Comparison of ENCODE assay signal across 10 mouse cellular contexts in the genomic region with DNA sequence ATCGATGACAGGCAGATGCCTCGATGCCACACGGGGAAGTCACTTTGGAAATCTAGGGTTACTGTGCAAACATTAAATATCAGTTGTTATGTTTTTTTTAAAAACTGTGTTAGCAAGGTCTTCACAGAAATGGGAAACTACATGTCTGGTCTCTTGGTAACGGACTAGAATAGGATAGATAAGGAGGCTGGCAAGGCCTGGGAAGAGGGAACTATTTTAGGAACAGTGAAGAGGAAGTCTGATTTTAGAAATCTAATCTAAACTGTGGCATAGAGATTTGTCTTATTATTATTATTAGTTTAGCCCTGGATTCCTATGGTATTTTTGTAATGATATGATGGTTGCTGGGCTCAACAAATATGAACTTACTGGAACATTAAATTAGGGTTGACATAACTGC. TPM values are rescaled to one million over a fixed set of nuclear protein-coding genes. Genes with fewer than 3 reads are reported as not detected.
DNase-seq lines count a peak whose midpoint lies in the region; ATAC-seq and TF ChIP-seq lines count a peak whose summit lies in the region.
"Had no signal": no experiment of that assay in that cellular context is flagged by ENCODE, and none has a peak within 500 bp of the region (broad histone marks: within the 10 kb centered on the region; RNA-seq: fewer than 3 reads in every experiment).

No protein-coding gene starts in this region.

- no peak overlapping the region for H3K27ac ChIP-seq in kidney, embryonic 16.5 days (ENCODE audit: low read length)
- no peak overlapping the region for H3K27ac ChIP-seq in embryonic facial prominence, embryonic 14.5 days (replicated peaks; ENCODE audit: low read depth, low read length)
- no peak overlapping the region for H3K27ac ChIP-seq in intestine, embryonic 15.5 days
- no peak overlapping the region for H3K27ac ChIP-seq in midbrain, postnatal 0 days (ENCODE audit: low read depth, low read length)

- no peak for DNase-seq in kidney, postnatal 36 days
- no peak for DNase-seq in embryonic facial prominence, embryonic 14.5 days (ENCODE audit: low spot score)
- no peak for DNase-seq in midbrain, postnatal 0 days (ENCODE audit: low spot score)
- DNase-seq in thymus, adult 18-20 months, result no peak
- DNase-seq in retina, postnatal 1 day, result no peak
- DNase-seq in lung, adult 18-20 months, result no peak
- DNase-seq: gastrocnemius, postnatal 25 days; left cerebral cortex, postnatal 4 days had no signal

- no peak overlapping the region for H3K9ac ChIP-seq in kidney, embryonic 16.5 days (replicated peaks; ENCODE audit: low read length)
- H3K9ac ChIP-seq in embryonic facial prominence, embryonic 14.5 days (ENCODE audit: low read depth, low read length), result peak overlapping the region; percentile 86; the same call in 1 of the 2 replicates
- H3K9ac ChIP-seq in intestine, embryonic 15.5 days, result no peak overlapping the region
- no peak overlapping the region for H3K9ac ChIP-seq in midbrain, postnatal 0 days (replicated peaks; ENCODE audit: low read length, poor library complexity, severe bottlenecking)

- 70% methylated on average over 4 of the region's 4 CpGs for WGBS in kidney, embryonic 16.5 days
- WGBS in embryonic facial prominence, embryonic 14.5 days, result 71% methylated on average over 4 of the region's 4 CpGs
- WGBS in intestine, embryonic 15.5 days, result 79% methylated on average over 4 of the region's 4 CpGs
- WGBS in midbrain, postnatal 0 days, result 88% methylated on average over 4 of the region's 4 CpGs

- no peak overlapping the region; the same call in 1 of the 2 replicates for H3K4me3 ChIP-seq in kidney, embryonic 16.5 days (ENCODE audit: low read length)
- H3K4me3 ChIP-seq in embryonic facial prominence, embryonic 14.5 days (ENCODE audit: low read depth, low read length), result peak overlapping the region; percentile 85
- H3K4me3 ChIP-seq in intestine, embryonic 15.5 days (replicated peaks), result peak overlapping the region; percentile 79; the same call in 1 of the 2 replicates
- peak overlapping the region; percentile 50; the same call in 1 of the 2 replicates for H3K4me3 ChIP-seq in midbrain, postnatal 0 days (ENCODE audit: low read depth, low read length)

- peak overlapping the region; percentile 64 for H3K4me2 ChIP-seq in kidney, embryonic 16.5 days (replicated peaks; ENCODE audit: low read depth, low read length)
- H3K4me2 ChIP-seq in embryonic facial prominence, embryonic 14.5 days (ENCODE audit: low read depth, low read length), result peak overlapping the region; percentile 80
- peak overlapping the region; percentile 76 for H3K4me2 ChIP-seq in intestine, embryonic 15.5 days (replicated peaks)
- peak overlapping the region; percentile 60 for H3K4me2 ChIP-seq in midbrain, postnatal 0 days (ENCODE audit: low read depth, low read length, poor library complexity, severe bottlenecking)

- TF ChIP-seq CTCF in midbrain, postnatal 0 days (IDR thresholded peaks at IDR 0.05), result no peak

- peaks cover 7% of the 10 kb centered on the region for H3K36me3 ChIP-seq in kidney, embryonic 16.5 days (ENCODE audit: insufficient read depth, low read length)
- peaks cover 12% of the 10 kb centered on the region for H3K36me3 ChIP-seq in embryonic facial prominence, embryonic 14.5 days (ENCODE audit: control insufficient read depth, insufficient read depth, low read length)
- peaks cover 3% of the 10 kb centered on the region for H3K36me3 ChIP-seq in intestine, embryonic 15.5 days
- H3K36me3 ChIP-seq in midbrain, postnatal 0 days (ENCODE audit: insufficient read depth, low read length), result peaks cover 3% of the 10 kb centered on the region; the same call in 1 of the 2 replicates

- no peaks in the 10 kb centered on the region for H3K27me3 ChIP-seq in kidney, embryonic 16.5 days (ENCODE audit: insufficient read depth, low read length)
- no peaks in the 10 kb centered on the region for H3K27me3 ChIP-seq in embryonic facial prominence, embryonic 14.5 days (replicated peaks; ENCODE audit: control insufficient read depth, insufficient read depth, low read length)
- no peaks in the 10 kb centered on the region for H3K27me3 ChIP-seq in intestine, embryonic 15.5 days (replicated peaks)
- no peaks in the 10 kb centered on the region for H3K27me3 ChIP-seq in midbrain, postnatal 0 days (ENCODE audit: insufficient read depth, low read length)

- peaks cover 4% of the 10 kb centered on the region for H3K4me1 ChIP-seq in kidney, embryonic 16.5 days (ENCODE audit: insufficient read depth, low read length)
- peaks cover 8% of the 10 kb centered on the region; the same call in 1 of the 2 replicates for H3K4me1 ChIP-seq in embryonic facial prominence, embryonic 14.5 days (ENCODE audit: control insufficient read depth, insufficient read depth, low read length)
- H3K4me1 ChIP-seq in intestine, embryonic 15.5 days (replicated peaks), result no peaks in the 10 kb centered on the region
- no peaks in the 10 kb centered on the region; the same call in 1 of the 2 replicates for H3K4me1 ChIP-seq in midbrain, postnatal 0 days (ENCODE audit: insufficient read depth, low read length)

- no peak for ATAC-seq in kidney, embryonic 16.5 days (ENCODE audit: low FRiP score, low TSS enrichment)
- no peak for ATAC-seq in embryonic facial prominence, embryonic 14.5 days (ENCODE audit: low read depth)
- ATAC-seq in intestine, embryonic 15.5 days, result no peak
- no peak for ATAC-seq in midbrain, postnatal 0 days (ENCODE audit: low FRiP score)

- H3K9me3 ChIP-seq in kidney, embryonic 16.5 days (ENCODE audit: low read length), result no peaks in the 10 kb centered on the region
- H3K9me3 ChIP-seq in embryonic facial prominence, embryonic 14.5 days (ENCODE audit: control insufficient read depth, low read length), result no peaks in the 10 kb centered on the region
- H3K9me3 ChIP-seq in intestine, embryonic 15.5 days, result no peaks in the 10 kb centered on the region
- no peaks in the 10 kb centered on the region for H3K9me3 ChIP-seq in midbrain, postnatal 0 days (ENCODE audit: low read length)

RNA-seq across cellular contexts. Expression of gene Yae1d1, which starts 1.1 kb away (rescaled TPM):
- polyA plus RNA-seq in kidney, embryonic 16.5 days (2015; fragmentation: Nextera tagmentation; extraction: Ambion mirVana), result 70.9 and 75.1 TPM in 2 replicates
- polyA plus RNA-seq in embryonic facial prominence, embryonic 14.5 days (2014; fragmentation: Nextera tagmentation; extraction: Ambion mirVana), result 60.7 and 62.6 TPM in 2 replicates
- polyA plus RNA-seq in intestine, embryonic 15.5 days (2015; fragmentation: Nextera tagmentation; extraction: Ambion mirVana), result 68.6 and 73.7 TPM in 2 replicates
- total RNA-seq in midbrain, postnatal 0 days (2014; rRNA removed), result 16.7 and 22.7 TPM in 2 replicates
- 58.4 and 62.6 TPM in 2 replicates for polyA plus RNA-seq in midbrain, postnatal 0 days (2015; fragmentation: Nextera tagmentation; extraction: Ambion mirVana)

RNA-seq across cellular contexts. Expression of gene Rala, which starts 48.0 kb away (rescaled TPM):
- polyA plus RNA-seq in kidney, embryonic 16.5 days (2015; fragmentation: Nextera tagmentation; extraction: Ambion mirVana), result 89.8 and 105 TPM in 2 replicates
- 97.6 and 103 TPM in 2 replicates for polyA plus RNA-seq in embryonic facial prominence, embryonic 14.5 days (2014; fragmentation: Nextera tagmentation; extraction: Ambion mirVana)
- polyA plus RNA-seq in intestine, embryonic 15.5 days (2015; fragmentation: Nextera tagmentation; extraction: Ambion mirVana), result 96.8 and 108 TPM in 2 replicates
- 94.8 and 94.9 TPM in 2 replicates for total RNA-seq in midbrain, postnatal 0 days (2014; rRNA removed)
- polyA plus RNA-seq in midbrain, postnatal 0 days (2015; fragmentation: Nextera tagmentation; extraction: Ambion mirVana), result 233 and 257 TPM in 2 replicates
